Mouse (Mus musculus): ENCODE measurements around the gene Epn3. TPM values are rescaled to one million over a fixed set of nuclear protein-coding genes. Genes with fewer than 3 reads are reported as not detected.

Gene Epn3
- polyA plus RNA-seq, 1 experiment from 2014 or later, result 0.34 TPM

DNA sequence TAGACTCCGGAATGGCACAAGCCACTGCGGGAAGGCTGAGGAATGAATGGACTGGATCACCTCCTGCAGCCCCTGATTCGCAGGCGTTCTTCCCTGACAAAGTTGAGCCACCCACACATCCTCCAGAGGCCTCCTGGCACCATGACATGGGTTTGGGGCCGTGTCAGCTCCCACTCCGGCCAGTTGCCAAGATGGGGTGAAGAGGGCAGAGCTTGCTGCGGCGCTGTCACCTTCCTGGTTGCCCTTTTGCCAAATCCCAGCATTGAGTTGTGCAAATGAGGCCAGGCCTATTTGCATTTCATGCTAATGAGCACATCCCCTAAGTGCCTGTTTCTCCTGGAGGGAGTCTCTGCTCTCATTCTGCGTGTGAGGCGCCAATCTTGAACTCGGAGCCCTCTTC is 24.1 kb downstream of the Epn3 start:
- 14% methylated on average over 11 of the region's 11 CpGs for WGBS
- H3K4me2 ChIP-seq, result peak overlapping the region; percentile 25; the same call in 1 of the 2 replicates
- peaks cover 51% of the 10 kb centered on the region for H3K27me3 ChIP-seq

GRCm38 (mm10) chr11:94474544-94474910 is 25.2 kb downstream of the Epn3 start:
- Histone ChIP-seq H3K36me3 (ENCODE audit: poor library complexity, severe bottlenecking) (no peaks in the 10 kb centered on the region), H3K27me3 (peaks cover 54% of the 10 kb centered on the region), H3K9ac (no peak overlapping the region), H3K4me3 (peak overlapping the region; percentile 68), H3K4me2 (peak overlapping the region; percentile 99), H3K9me3 (replicated peaks) (no peaks in the 10 kb centered on the region), H3K27ac (no peak overlapping the region), H3K4me1 (peaks cover 62% of the 10 kb centered on the region)
- WGBS, result 3% methylated on average over 11 of the region's 11 CpGs
- ATAC-seq, result no peak

More for the DNA sequence above, 24.1 kb downstream of the Epn3 start:
- no peak for ATAC-seq
- peak overlapping the region; percentile 41; the same call in 1 of the 2 replicates for H3K9ac ChIP-seq
- no peak overlapping the region for H3K4me3 ChIP-seq
- H3K9me3 ChIP-seq (replicated peaks), result no peaks in the 10 kb centered on the region
- peaks cover 50% of the 10 kb centered on the region for H3K4me1 ChIP-seq
- H3K27ac ChIP-seq, result no peak overlapping the region
- no peaks in the 10 kb centered on the region for H3K36me3 ChIP-seq (ENCODE audit: poor library complexity, severe bottlenecking)

- Histone ChIP-seq H3K27me3 (peaks cover 51% of the 10 kb centered on the region), H3K4me1 (peaks cover 68% of the 10 kb centered on the region), H3K9me3 (replicated peaks) (no peaks in the 10 kb centered on the region), H3K4me3 (peak within 1 kb of the TSS; percentile 68), H3K27ac (peak within 1 kb of the TSS; percentile 59), H3K9ac (peak within 1 kb of the TSS; percentile 86), H3K4me2 (peak within 1 kb of the TSS; percentile 99), H3K36me3 (ENCODE audit: poor library complexity, severe bottlenecking) (no peaks in the 10 kb centered on the region)
- WGBS, result under 1% methylated on average over 28 of the region's 71 CpGs
- peak; percentile 92 for ATAC-seq
Observed at GRCm38 (mm10) chr11:94473707-94474543, 25.8 kb downstream of the Epn3 start, which contains the start of gene Cacna1g. Gene Cacna1g (minus strand): TSS chr11:94474198.

- peak overlapping the region; percentile 99 for H3K4me2 ChIP-seq
- H3K27me3 ChIP-seq, result peaks cover 50% of the 10 kb centered on the region
- H3K9me3 ChIP-seq (replicated peaks), result no peaks in the 10 kb centered on the region
- H3K4me3 ChIP-seq, result peak overlapping the region; percentile 68
- H3K4me1 ChIP-seq, result peaks cover 76% of the 10 kb centered on the region
- no peak for ATAC-seq
- H3K27ac ChIP-seq, result peak overlapping the region; percentile 59
- WGBS, result under 1% methylated on average over 45 of the region's 52 CpGs
- H3K36me3 ChIP-seq (ENCODE audit: poor library complexity, severe bottlenecking), result no peaks in the 10 kb centered on the region
- peak overlapping the region; percentile 86 for H3K9ac ChIP-seq
Observed at GRCm38 (mm10) chr11:94472916-94473706, 26.7 kb downstream of the Epn3 start.

DNA sequence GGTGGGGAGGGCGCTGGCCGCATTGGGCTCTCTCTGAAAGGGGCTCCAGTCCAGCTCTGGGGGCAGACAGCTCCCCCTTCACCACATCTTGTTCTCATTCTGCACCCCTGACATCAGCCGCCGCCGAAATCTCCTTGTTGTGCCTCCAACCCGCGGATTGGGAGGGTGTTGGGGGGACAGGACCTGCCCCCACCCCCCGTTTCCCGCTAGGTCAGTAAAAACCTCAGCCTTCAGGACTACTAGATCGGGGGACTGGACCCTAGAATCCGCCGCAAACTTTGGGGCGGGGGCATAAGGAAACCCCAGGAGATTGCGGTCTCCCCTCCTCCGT is 27.2 kb downstream of the Epn3 start:
- peak overlapping the region; percentile 99 for H3K4me2 ChIP-seq
- H3K27ac ChIP-seq, result peak overlapping the region; percentile 15; the same call in 1 of the 2 replicates
- peak overlapping the region; percentile 68 for H3K4me3 ChIP-seq
- no peaks in the 10 kb centered on the region for H3K36me3 ChIP-seq (ENCODE audit: poor library complexity, severe bottlenecking)
- no peaks in the 10 kb centered on the region for H3K9me3 ChIP-seq (replicated peaks)
- under 1% methylated on average over 15 of the region's 15 CpGs for WGBS
- H3K27me3 ChIP-seq, result peaks cover 46% of the 10 kb centered on the region
- peaks cover 80% of the 10 kb centered on the region for H3K4me1 ChIP-seq
- H3K9ac ChIP-seq, result peak overlapping the region; percentile 86
- ATAC-seq, result no peak

GRCm38 (mm10) chr11:94471740-94472584 is 27.8 kb downstream of the Epn3 start:
- H3K9me3 ChIP-seq (replicated peaks), result no peaks in the 10 kb centered on the region
- peak overlapping the region; percentile 37; the same call in 1 of the 2 replicates for H3K27ac ChIP-seq
- H3K4me2 ChIP-seq, result peak overlapping the region; percentile 99
- 7% methylated on average over 17 of the region's 17 CpGs for WGBS
- no peaks in the 10 kb centered on the region for H3K36me3 ChIP-seq (ENCODE audit: poor library complexity, severe bottlenecking)
- H3K4me3 ChIP-seq, result peak overlapping the region; percentile 68
- H3K27me3 ChIP-seq, result peaks cover 40% of the 10 kb centered on the region
- peak overlapping the region; percentile 86 for H3K9ac ChIP-seq
- ATAC-seq, result no peak
- peaks cover 81% of the 10 kb centered on the region for H3K4me1 ChIP-seq

DNA sequence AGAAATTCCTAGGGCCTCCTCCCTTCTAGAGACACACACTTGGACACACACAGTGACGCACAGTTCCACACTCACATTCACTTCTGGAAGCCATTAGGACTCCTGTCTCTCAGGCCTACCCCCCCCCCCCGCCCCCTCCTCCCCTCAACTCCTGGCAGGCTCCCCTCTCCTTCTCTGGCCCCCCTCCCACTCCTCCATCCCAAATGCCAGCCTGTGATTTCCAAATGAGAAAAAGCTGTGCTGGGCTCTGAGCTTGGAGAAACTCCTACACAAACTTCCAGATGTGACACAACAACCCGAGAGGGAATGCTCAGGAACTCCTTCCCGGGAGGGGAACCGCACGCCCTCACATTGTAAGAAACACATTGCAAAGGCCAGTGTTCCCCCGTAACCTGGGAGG is 29.4 kb downstream of the Epn3 start:
- H3K4me2 ChIP-seq, result peak overlapping the region; percentile 99

DNA sequence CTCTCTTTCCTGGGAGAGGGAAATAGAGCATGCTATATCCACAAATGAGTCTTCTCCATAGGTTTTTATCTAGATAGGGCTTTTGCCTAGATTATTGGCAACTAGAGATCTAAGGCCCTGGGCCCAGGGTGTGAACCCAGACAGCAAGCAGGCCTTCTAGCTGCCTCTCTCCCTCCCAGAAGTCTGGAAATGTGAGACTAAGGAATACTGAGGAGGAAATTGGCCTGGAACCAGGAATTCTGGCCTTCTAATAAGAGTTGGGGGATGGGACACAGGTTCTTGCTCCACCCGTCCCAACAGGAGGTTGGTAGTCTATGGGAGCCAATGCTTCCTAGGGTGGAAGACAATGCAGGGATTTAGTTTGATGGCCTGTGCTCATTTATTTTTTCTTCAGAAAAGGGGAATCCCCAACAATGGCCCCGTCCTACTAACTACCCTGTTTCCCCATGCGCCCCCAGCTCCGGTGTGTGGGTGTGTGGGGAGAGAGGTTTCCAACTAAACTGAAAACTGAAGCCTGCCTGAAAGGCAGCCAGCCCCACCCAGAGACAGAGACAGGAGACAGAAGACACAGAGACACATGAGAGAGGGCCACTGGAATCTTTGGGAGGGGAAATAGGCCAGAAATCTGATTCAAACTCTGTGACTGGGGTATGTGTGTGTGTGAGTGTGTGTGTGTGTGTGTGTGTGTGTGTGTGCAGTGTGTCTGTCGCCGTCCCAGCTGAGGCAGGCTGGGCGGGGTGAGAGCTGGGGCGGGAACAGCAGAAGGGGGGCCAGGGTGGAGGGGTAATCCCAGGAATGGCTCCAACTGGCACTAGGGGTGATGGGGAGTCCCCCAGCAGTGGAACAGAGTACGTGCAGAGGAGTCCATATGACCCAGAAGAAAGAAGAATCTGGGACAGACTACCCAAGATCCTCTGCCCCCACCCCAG is 30.4 kb downstream of the Epn3 start:
- Histone ChIP-seq H3K27ac (peak overlapping the region; percentile 95), H3K27me3 (peaks cover 16% of the 10 kb centered on the region), H3K4me3 (no peak overlapping the region), H3K36me3 (ENCODE audit: poor library complexity, severe bottlenecking) (no peaks in the 10 kb centered on the region), H3K4me2 (peak overlapping the region; percentile 99), H3K9ac (peak overlapping the region; percentile 40), H3K9me3 (replicated peaks) (no peaks in the 10 kb centered on the region), H3K4me1 (peaks cover 78% of the 10 kb centered on the region)
- peak; percentile 1; the same call in 1 of the 2 replicates for ATAC-seq
- 16% methylated on average over 8 of the region's 9 CpGs for WGBS

More for the DNA sequence above, 29.4 kb downstream of the Epn3 start:
- H3K27ac ChIP-seq, result peak overlapping the region; percentile 95
- H3K4me1 ChIP-seq, result peaks cover 78% of the 10 kb centered on the region
- no peaks in the 10 kb centered on the region for H3K36me3 ChIP-seq (ENCODE audit: poor library complexity, severe bottlenecking)
- H3K4me3 ChIP-seq, result no peak overlapping the region
- H3K9ac ChIP-seq, result no peak overlapping the region
- ATAC-seq, result no peak
- H3K9me3 ChIP-seq (replicated peaks), result no peaks in the 10 kb centered on the region
- peaks cover 26% of the 10 kb centered on the region for H3K27me3 ChIP-seq
- WGBS, result 44% methylated on average over 6 of the region's 7 CpGs

DNA sequence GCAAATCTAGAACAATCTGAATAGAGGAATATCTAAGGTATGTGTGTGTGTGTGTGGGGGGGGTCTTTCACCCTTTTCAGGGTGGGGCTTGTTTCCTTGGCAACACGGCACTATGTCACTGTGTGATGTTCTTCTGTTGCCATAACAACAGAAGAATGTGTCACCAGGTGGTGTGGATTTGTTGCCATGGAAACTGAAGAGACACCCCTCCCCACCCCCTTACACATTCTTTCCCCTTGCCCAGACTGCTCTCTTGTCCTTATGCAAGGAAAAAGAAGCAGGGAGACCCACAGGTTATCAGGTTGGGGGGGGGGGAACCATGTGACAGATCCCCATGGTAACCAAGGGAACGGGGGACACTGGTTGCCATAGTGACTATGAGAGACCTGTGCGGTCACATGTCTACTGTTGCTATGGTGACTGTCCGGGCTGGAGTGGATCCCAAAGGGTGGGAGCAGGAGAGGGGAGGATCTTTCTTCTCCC is 31.2 kb downstream of the Epn3 start:
- peaks cover 15% of the 10 kb centered on the region for H3K27me3 ChIP-seq
- H3K4me2 ChIP-seq, result peak overlapping the region; percentile 99
- peak overlapping the region; percentile 95 for H3K27ac ChIP-seq
- H3K36me3 ChIP-seq (ENCODE audit: poor library complexity, severe bottlenecking), result no peaks in the 10 kb centered on the region
- 7% methylated on average over 4 of the region's 4 CpGs for WGBS
- peak; percentile 90 for ATAC-seq
- peaks cover 81% of the 10 kb centered on the region for H3K4me1 ChIP-seq
- H3K4me3 ChIP-seq, result no peak overlapping the region
- H3K9ac ChIP-seq, result no peak overlapping the region
- no peaks in the 10 kb centered on the region for H3K9me3 ChIP-seq (replicated peaks)

DNA sequence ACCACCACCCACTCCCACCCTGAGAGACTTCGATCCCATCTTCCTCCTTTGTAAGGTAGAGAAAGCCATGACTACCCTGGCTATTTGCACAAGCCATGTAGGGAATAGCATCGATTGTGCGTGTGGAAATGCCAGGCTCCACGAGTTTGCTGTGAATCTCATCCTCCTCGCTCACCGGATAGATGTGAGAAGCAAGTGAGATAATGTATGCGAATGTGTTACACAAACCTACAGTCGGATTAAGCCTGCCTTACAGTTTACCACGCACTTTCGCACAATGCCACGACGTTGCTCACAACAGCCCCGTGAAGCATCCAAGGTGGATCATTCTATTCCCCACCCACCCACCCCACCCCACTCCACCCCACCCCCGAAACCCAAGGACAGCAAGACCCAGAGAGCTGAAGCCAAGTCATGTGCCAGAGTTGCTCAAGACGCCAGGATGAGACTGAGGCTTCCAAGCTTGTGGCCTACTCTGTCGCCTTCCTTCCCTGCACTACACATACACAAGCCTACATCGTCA is 33.4 kb downstream of the Epn3 start:
- 86% methylated on average over 17 of the region's 17 CpGs for WGBS
- peaks cover 58% of the 10 kb centered on the region for H3K4me1 ChIP-seq
- H3K9me3 ChIP-seq (replicated peaks), result no peaks in the 10 kb centered on the region
- no peak overlapping the region for H3K9ac ChIP-seq
- no peak for ATAC-seq
- peaks cover 2% of the 10 kb centered on the region; the same call in 1 of the 2 replicates for H3K27me3 ChIP-seq
- peaks cover 9% of the 10 kb centered on the region for H3K36me3 ChIP-seq (ENCODE audit: poor library complexity, severe bottlenecking)
- H3K4me3 ChIP-seq, result no peak overlapping the region
- H3K4me2 ChIP-seq, result no peak overlapping the region
- H3K27ac ChIP-seq, result no peak overlapping the region
